ENCODE assay signal across 8 mouse cellular contexts in genomic region chr1:127459015-127459451, GRCm38 (mm10).
DNase-seq lines count a peak whose midpoint lies in the region; ATAC-seq and TF ChIP-seq lines count a peak whose summit lies in the region.

No protein-coding gene starts in this region.

- peaks cover 12% of the 10 kb centered on the region for H3K4me1 ChIP-seq in forebrain, embryonic 16.5 days (replicated peaks; ENCODE audit: control insufficient read depth, insufficient read depth, low read length)
- no peaks in the 10 kb centered on the region for H3K4me1 ChIP-seq in hindbrain, postnatal 0 days (ENCODE audit: insufficient read depth, low read length)
- peaks cover 3% of the 10 kb centered on the region; the same call in 1 of the 2 replicates for H3K4me1 ChIP-seq in small intestine, adult 2 months (ENCODE audit: control insufficient read depth, insufficient read depth, insufficient read length, low read length)

- H3K27ac ChIP-seq in forebrain, embryonic 16.5 days (ENCODE audit: low read length): no peak overlapping the region
- peak overlapping the region; percentile 16; the same call in 1 of the 2 replicates for H3K27ac ChIP-seq in hindbrain, postnatal 0 days
- no peak overlapping the region for H3K27ac ChIP-seq in small intestine, adult 2 months (ENCODE audit: insufficient read depth, low read depth, low read length)

- intact Hi-C loops in heart, postnatal 25 days (cut with DNase I): loop anchor here (1.0 to 5.0 kb wide), 3 partner anchors 42 to 447 kb away; no protein-coding TSS in a partner anchor

- H3K36me3 ChIP-seq in forebrain, embryonic 16.5 days (ENCODE audit: control insufficient read depth, insufficient read depth): peaks cover 5% of the 10 kb centered on the region
- peaks cover 14% of the 10 kb centered on the region; the same call in 1 of the 2 replicates for H3K36me3 ChIP-seq in hindbrain, postnatal 0 days (ENCODE audit: insufficient read depth, low read length)
- H3K36me3 ChIP-seq in small intestine, adult 2 months (ENCODE audit: control insufficient read depth, insufficient read depth, low read length): peaks cover 30% of the 10 kb centered on the region

- ATAC-seq in forebrain, embryonic 16.5 days: peak; percentile 86
- peak; percentile 80 for ATAC-seq in hindbrain, postnatal 0 days
- peak; percentile 76 for ATAC-seq in megakaryocyte-erythroid progenitor cell, adult 5-6 weeks (replicated peaks; ENCODE audit: low FRiP score, low TSS enrichment, poor library complexity, severe bottlenecking)

- peak; percentile 92 for DNase-seq in heart, adult 11 months
- DNase-seq in heart, postnatal 25 days (ENCODE audit: low spot score): no peak
- DNase-seq in c-Kit-positive CD71-positive TER-119-positive erythroid progenitor cells, embryonic 14.5 days (ENCODE audit: low spot score): peak; percentile 28
- DNase-seq in hindbrain, postnatal 0 days (ENCODE audit: low spot score): peak; percentile 93
- DNase-seq in layer of hippocampus, postnatal 14 days (ENCODE audit: low spot score in 2 of 2): peak; percentile 66 to 80

- TF ChIP-seq POLR2A in small intestine, adult 2 months (IDR thresholded peaks at IDR 0.05; ENCODE audit: low read depth, low read length): no peak

- 12% methylated on average over 6 of the region's 6 CpGs for WGBS in forebrain, embryonic 16.5 days
- WGBS in hindbrain, postnatal 0 days: 12% methylated on average over 6 of the region's 6 CpGs
- WGBS in small intestine, adult 2 months: 15% methylated on average over 6 of the region's 6 CpGs

- no peaks in the 10 kb centered on the region for H3K27me3 ChIP-seq in forebrain, embryonic 16.5 days (replicated peaks; ENCODE audit: control insufficient read depth, insufficient read depth, low read length)
- no peaks in the 10 kb centered on the region for H3K27me3 ChIP-seq in hindbrain, postnatal 0 days (ENCODE audit: insufficient read depth, low read length)
- no peaks in the 10 kb centered on the region for H3K27me3 ChIP-seq in small intestine, adult 2 months (ENCODE audit: control insufficient read depth, insufficient read depth, low read length)

- H3K4me2 ChIP-seq in forebrain, embryonic 16.5 days (ENCODE audit: low read length): no peak overlapping the region
- no peak overlapping the region for H3K4me2 ChIP-seq in hindbrain, postnatal 0 days (ENCODE audit: low read depth, low read length)

- H3K9me3 ChIP-seq in forebrain, embryonic 16.5 days (ENCODE audit: control insufficient read depth, low read length): no peaks in the 10 kb centered on the region
- no peaks in the 10 kb centered on the region for H3K9me3 ChIP-seq in hindbrain, postnatal 0 days (ENCODE audit: low read length)

- H3K9ac ChIP-seq in forebrain, embryonic 16.5 days (replicated peaks; ENCODE audit: low read depth, low read length): no peak overlapping the region; the same call in 1 of the 2 replicates
- H3K9ac ChIP-seq in hindbrain, postnatal 0 days (replicated peaks; ENCODE audit: low read length): no peak overlapping the region

- TF ChIP-seq CTCF in hindbrain, postnatal 0 days (IDR thresholded peaks at IDR 0.05; ENCODE audit: low read depth): peak; percentile 93
- peak; percentile 71; the same call in 1 of the 2 replicates for TF ChIP-seq CTCF in small intestine, adult 2 months (IDR thresholded peaks at IDR 0.05; ENCODE audit: extremely low read depth, insufficient read length, insufficient replicate concordance, low read depth, low read length)

- no peak overlapping the region for H3K4me3 ChIP-seq in forebrain, embryonic 16.5 days (replicated peaks; ENCODE audit: low read length)
- H3K4me3 ChIP-seq in hindbrain, postnatal 0 days (ENCODE audit: low read length): no peak overlapping the region
- no peak overlapping the region for H3K4me3 ChIP-seq in small intestine, adult 2 months (ENCODE audit: low read depth, low read length)
